Mouse (Mus musculus) bone marrow, adult 2 months (tissue): ENCODE results near the gene Dlgap1.

Experiments used
- CTCF ChIP-seq: fragments of 200-500 bp; IDR thresholded peaks from 2 replicates; pipeline ENCODE4 v1.5.1; 2011; ENCODE audit warnings: low read length, control low read depth; ENCODE audit not compliant: control insufficient read depth, insufficient read depth
- POLR2A ChIP-seq: fragments of 200-500 bp; IDR thresholded peaks from 2 replicates; pipeline ENCODE4 v1.6.1; 2011; ENCODE audit warnings: low read depth, mild to moderate bottlenecking, control low read depth, low read length, borderline replicate concordance; ENCODE audit not compliant: control insufficient read depth

DNA sequence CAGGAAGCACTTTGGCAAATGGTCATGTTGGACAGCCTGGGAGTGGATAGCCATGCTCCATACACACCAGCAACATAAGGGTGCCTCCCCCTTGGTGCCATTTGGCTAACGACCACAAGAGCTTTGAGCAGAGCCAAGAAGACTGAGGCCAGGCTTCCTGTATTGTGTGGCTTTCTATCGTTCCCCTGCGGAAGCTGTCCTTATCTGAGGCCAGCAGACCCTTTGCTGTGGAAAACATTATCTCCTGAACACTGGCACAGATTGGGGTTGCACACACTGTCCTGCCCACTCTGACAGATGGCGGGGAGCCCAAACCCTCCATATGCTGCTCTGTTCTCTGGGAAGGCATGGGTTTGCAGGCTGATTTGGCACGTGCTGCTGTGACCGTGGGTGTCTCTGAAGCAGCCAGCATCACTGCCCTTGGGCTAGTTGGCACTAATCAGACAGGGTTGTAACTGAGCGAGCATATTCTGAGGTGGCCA, 520.0 kb downstream of the Dlgap1 start:
- TF ChIP-seq CTCF (no peak), POLR2A (no peak)
